Mouse (Mus musculus) layer of hippocampus, postnatal 14 days (tissue): ENCODE measurements at regions not wholly inside any gene's neighbourhood (a gene's known extent, or its start where the extent isn't known, plus 50 kb on each side); places are given as distances from the start of the nearest gene placed in this dataset.
A peak's percentile ranks its signal among the peaks of the same experiment; 100 is the strongest.

Source experiments
- DNase-seq, 2 experiments: peaks; one replicate each; pipeline ENCODE4 v3.0.0; 2021 to 2022; ENCODE audit warnings: low spot score in 2 of 2, mixed read lengths in 1 of 2

- peak in 1 of 2 experiments; percentile 18 for DNase-seq
These were observed 92.2 kb upstream of the Csf3r start for GRCm38 (mm10) chr4:125932036-125932756.

- DNase-seq, result no peak
These were observed 88.0 kb upstream of the Csf3r start for GRCm38 (mm10) chr4:125936357-125936756.

- DNase-seq, result no peak
These were observed 86.2 kb upstream of the Csf3r start for GRCm38 (mm10) chr4:125938186-125938585.

GRCm38 (mm10) chr4:125941266-125941665 lies 83.1 kb upstream of the Csf3r start:
- DNase-seq, result no peak

DNA sequence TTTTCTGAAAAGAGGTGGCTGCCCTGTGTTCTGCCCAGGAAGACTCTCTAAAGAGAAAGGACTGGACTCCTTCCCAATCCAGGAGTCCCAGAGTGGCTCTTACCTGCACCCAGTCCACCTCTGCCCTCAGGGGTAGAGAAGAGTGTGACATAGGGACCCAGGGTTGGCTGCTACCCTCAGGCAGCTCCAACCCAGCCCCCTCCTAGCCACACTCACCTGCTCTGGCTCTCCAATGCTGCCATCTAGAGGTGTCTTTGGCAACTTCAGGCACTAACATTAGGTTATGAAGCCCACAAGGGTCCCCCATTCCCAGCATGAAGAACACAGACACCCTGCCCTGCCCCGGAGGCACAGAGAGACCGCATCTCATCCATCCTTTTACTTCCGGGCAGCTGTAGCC lies 82.4 kb upstream of the Csf3r start:
- peak; percentile 63 to 74 for DNase-seq

GRCm38 (mm10) chr4:125945062-125945461 lies 79.3 kb upstream of the Csf3r start:
- no peak for DNase-seq

DNA sequence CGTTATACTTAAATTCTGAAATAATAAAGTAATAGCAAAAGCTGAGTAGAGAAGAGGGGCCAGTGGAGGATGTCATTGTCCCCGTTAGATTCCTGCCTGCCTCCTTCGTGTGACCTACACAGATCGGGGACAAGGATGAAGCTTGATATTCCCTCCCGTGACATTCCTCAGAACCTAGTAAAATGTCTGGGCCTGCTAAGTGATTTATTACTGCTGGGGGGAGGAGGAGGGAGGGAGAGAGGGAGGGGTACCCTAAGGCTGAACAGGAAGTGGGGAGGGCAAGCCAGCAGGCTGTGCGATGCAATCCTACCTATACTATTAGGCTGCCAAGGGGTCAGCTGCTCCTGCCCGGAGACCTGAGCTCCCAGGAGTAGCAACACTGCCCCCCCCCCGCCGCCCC lies 64.9 kb upstream of the Csf3r start:
- no peak for DNase-seq

GRCm38 (mm10) chr4:125960704-125961279 lies 63.6 kb upstream of the Csf3r start:
- no peak for DNase-seq

GRCm38 (mm10) chr4:125962677-125963076 lies 61.7 kb upstream of the Csf3r start:
- DNase-seq, result peak; percentile 75 to 82
